Mouse (Mus musculus) limb, embryonic 15.5 days (tissue): ENCODE results near the gene Itgb8. TPM values are rescaled to one million over a fixed set of nuclear protein-coding genes. Genes with fewer than 3 reads are reported as not detected.

Experiments
- ATAC-seq: fragments of 200-750 bp; cut with Nextera tagmentation; 2 replicates; pipeline ENCODE4 v1.8.0; 2017; ENCODE audit warnings: low read depth, moderate TSS enrichment; ENCODE audit not compliant: insufficient number of reproducible peaks, low FRiP score, low TSS enrichment
- H3K27ac ChIP-seq: fragments of 300-500 bp; sonication (generic); 2 replicates; pipeline ENCODE4 v1.5.1; 2015; ENCODE audit warnings: moderate library complexity, mild to moderate bottlenecking, inconsistent platforms
- H3K27me3 ChIP-seq: fragments of 300-500 bp; sonication (generic); 2 replicates; pipeline ENCODE4 v1.6.1; 2015; ENCODE audit warnings: inconsistent platforms
- H3K36me3 ChIP-seq: fragments of 300-500 bp; sonication (generic); 2 replicates; pipeline ENCODE4 v1.6.1; 2015; ENCODE audit warnings: inconsistent platforms
- H3K4me1 ChIP-seq: fragments of 300-500 bp; sonication (generic); 2 replicates; pipeline ENCODE4 v1.6.1; 2015; ENCODE audit warnings: inconsistent platforms
- H3K4me2 ChIP-seq: fragments of 300-500 bp; sonication (generic); 2 replicates; pipeline ENCODE4 v1.6.1; 2015; ENCODE audit warnings: mild to moderate bottlenecking, inconsistent platforms
- H3K4me3 ChIP-seq: fragments of 300-500 bp; sonication (generic); 2 replicates; pipeline ENCODE4 v1.5.1; 2015; ENCODE audit warnings: mild to moderate bottlenecking, inconsistent platforms
- H3K9ac ChIP-seq: fragments of 300-500 bp; sonication (generic); 2 replicates; pipeline ENCODE4 v1.6.1; 2015; ENCODE audit warnings: inconsistent platforms
- H3K9me3 ChIP-seq: fragments of 300-500 bp; sonication (generic); 2 replicates; pipeline ENCODE4 v1.6.1; 2016; ENCODE audit warnings: inconsistent platforms
- WGBS: fragments of 180-500 bp; shearing (Covaris S2); methylation state at CpG from one replicate; pipeline ENCODE4 v1.1.7; 2015; 5-methylcytosine and 5-hydroxymethylcytosine counted together
- polyA plus RNA-seq: library from polyadenylated mRNA; unstranded; fragments of >200 nt; fragmentation: Nextera tagmentation; extraction: Ambion mirVana; gene quantifications from 2 replicates; pipeline ENCODE4 v1.2.1, GENCODE M21; 2015

Gene Itgb8
- polyA plus RNA-seq, 1 experiment from 2014 or later: 3.5 TPM

GRCm38 (mm10) chr12:119164176-119164575 is 74.4 kb downstream of the Itgb8 start:
- no peaks in the 10 kb centered on the region for H3K9me3 ChIP-seq
- H3K4me3 ChIP-seq: no peak overlapping the region
- 0 out of 2 replicates have a peak, but pooled peaks have one; percentile 63 for ATAC-seq
- peak overlapping the region; percentile 22; the same call in 1 of the 2 replicates for H3K27ac ChIP-seq
- no peaks in the 10 kb centered on the region for H3K27me3 ChIP-seq
- no peak overlapping the region for H3K9ac ChIP-seq
- H3K4me1 ChIP-seq: peaks cover 9% of the 10 kb centered on the region; the same call in 1 of the 2 replicates
- whole genome bisulfite sequencing: 26% methylated on average over 1 of the region's 1 CpGs
- no peak overlapping the region for H3K4me2 ChIP-seq
- peaks cover 6% of the 10 kb centered on the region for H3K36me3 ChIP-seq

- Histone ChIP-seq H3K4me3 (no peak overlapping the region), H3K9ac (no peak overlapping the region), H3K4me2 (no peak overlapping the region), H3K4me1 (peaks cover 7% of the 10 kb centered on the region; the same call in 1 of the 2 replicates), H3K36me3 (peaks cover 6% of the 10 kb centered on the region), H3K27ac (no peak overlapping the region), H3K27me3 (no peaks in the 10 kb centered on the region), H3K9me3 (no peaks in the 10 kb centered on the region)
- no peak for ATAC-seq
These were observed 77.8 kb downstream of the Itgb8 start for GRCm38 (mm10) chr12:119160786-119161185.

- Histone ChIP-seq H3K36me3 (peaks cover 6% of the 10 kb centered on the region), H3K4me2 (no peak overlapping the region), H3K9ac (no peak overlapping the region), H3K4me3 (no peak overlapping the region), H3K9me3 (no peaks in the 10 kb centered on the region), H3K4me1 (0 out of 2 replicates have a peak, but pooled peaks cover 2% of the 10 kb centered on the region), H3K27ac (no peak overlapping the region), H3K27me3 (no peaks in the 10 kb centered on the region)
- no peak for ATAC-seq
- 46% methylated on average over 4 of the region's 4 CpGs for WGBS
These were observed 79.2 kb downstream of the Itgb8 start for GRCm38 (mm10) chr12:119159254-119159933.

- ATAC-seq: no peak
- H3K36me3 ChIP-seq: peaks cover 3% of the 10 kb centered on the region
- no peaks in the 10 kb centered on the region for H3K9me3 ChIP-seq
- no peak overlapping the region for H3K4me3 ChIP-seq
- H3K4me2 ChIP-seq: no peak overlapping the region
- no peak overlapping the region for H3K27ac ChIP-seq
- 85% methylated on average over 2 of the region's 2 CpGs for WGBS
- H3K9ac ChIP-seq: no peak overlapping the region
- no peaks in the 10 kb centered on the region for H3K27me3 ChIP-seq
- H3K4me1 ChIP-seq: no peaks in the 10 kb centered on the region
These were observed 80.9 kb downstream of the Itgb8 start for GRCm38 (mm10) chr12:119157686-119158085.

GRCm38 (mm10) chr12:119157068-119157467 is 81.5 kb downstream of the Itgb8 start:
- no peak for ATAC-seq
- Histone ChIP-seq H3K9ac (no peak overlapping the region), H3K9me3 (no peaks in the 10 kb centered on the region), H3K27ac (no peak overlapping the region), H3K4me1 (no peaks in the 10 kb centered on the region), H3K36me3 (no peaks in the 10 kb centered on the region), H3K4me2 (no peak overlapping the region), H3K27me3 (no peaks in the 10 kb centered on the region), H3K4me3 (no peak overlapping the region)
- WGBS: 81% methylated on average over 3 of the region's 3 CpGs

- Histone ChIP-seq H3K4me2 (no peak overlapping the region), H3K9me3 (no peaks in the 10 kb centered on the region), H3K36me3 (no peaks in the 10 kb centered on the region), H3K27me3 (no peaks in the 10 kb centered on the region), H3K4me3 (no peak overlapping the region), H3K4me1 (no peaks in the 10 kb centered on the region), H3K27ac (no peak overlapping the region), H3K9ac (no peak overlapping the region)
- ATAC-seq: no peak
- WGBS: 42% methylated on average over 4 of the region's 4 CpGs
These were observed 83.0 kb downstream of the Itgb8 start for GRCm38 (mm10) chr12:119155566-119155965.

GRCm38 (mm10) chr12:119150956-119151355 is 87.6 kb downstream of the Itgb8 start:
- Histone ChIP-seq H3K4me2 (no peak overlapping the region), H3K27ac (no peak overlapping the region), H3K4me3 (no peak overlapping the region), H3K27me3 (no peaks in the 10 kb centered on the region), H3K36me3 (no peaks in the 10 kb centered on the region), H3K9ac (no peak overlapping the region), H3K9me3 (no peaks in the 10 kb centered on the region), H3K4me1 (no peaks in the 10 kb centered on the region)
- 88% methylated on average over 2 of the region's 2 CpGs for WGBS
- ATAC-seq: no peak

GRCm38 (mm10) chr12:119147753-119148152 is 90.8 kb downstream of the Itgb8 start:
- ATAC-seq: no peak
- 66% methylated on average over 3 of the region's 3 CpGs for WGBS
- Histone ChIP-seq H3K9me3 (no peaks in the 10 kb centered on the region), H3K27me3 (no peaks in the 10 kb centered on the region), H3K4me3 (no peak overlapping the region), H3K4me2 (no peak overlapping the region), H3K9ac (no peak overlapping the region), H3K36me3 (no peaks in the 10 kb centered on the region), H3K4me1 (no peaks in the 10 kb centered on the region), H3K27ac (no peak overlapping the region)

GRCm38 (mm10) chr12:119146031-119146430 is 92.6 kb downstream of the Itgb8 start:
- no peak overlapping the region for H3K9ac ChIP-seq
- no peak for ATAC-seq
- WGBS: 93% methylated on average over 1 of the region's 1 CpGs
- no peaks in the 10 kb centered on the region for H3K4me1 ChIP-seq
- H3K4me3 ChIP-seq: no peak overlapping the region
- H3K27me3 ChIP-seq: no peaks in the 10 kb centered on the region
- no peak overlapping the region for H3K4me2 ChIP-seq
- H3K9me3 ChIP-seq: no peaks in the 10 kb centered on the region
- no peaks in the 10 kb centered on the region for H3K36me3 ChIP-seq
- no peak overlapping the region for H3K27ac ChIP-seq

- no peak for ATAC-seq
- H3K4me3 ChIP-seq: no peak overlapping the region
- H3K27ac ChIP-seq: no peak overlapping the region
- WGBS: 40% methylated on average over 1 of the region's 1 CpGs
- no peaks in the 10 kb centered on the region for H3K27me3 ChIP-seq
- H3K9me3 ChIP-seq: no peaks in the 10 kb centered on the region
- H3K9ac ChIP-seq: no peak overlapping the region
- H3K36me3 ChIP-seq: no peaks in the 10 kb centered on the region
- no peak overlapping the region for H3K4me2 ChIP-seq
- no peaks in the 10 kb centered on the region for H3K4me1 ChIP-seq
These were observed 100.7 kb downstream of the Itgb8 start for GRCm38 (mm10) chr12:119137946-119138345.

- no peak for ATAC-seq
- Histone ChIP-seq H3K4me2 (no peak overlapping the region), H3K27ac (no peak overlapping the region), H3K9ac (no peak overlapping the region), H3K4me1 (no peaks in the 10 kb centered on the region), H3K36me3 (no peaks in the 10 kb centered on the region), H3K4me3 (no peak overlapping the region), H3K27me3 (no peaks in the 10 kb centered on the region), H3K9me3 (no peaks in the 10 kb centered on the region)
- WGBS: 61% methylated on average over 6 of the region's 6 CpGs
These were observed 125.0 kb downstream of the Itgb8 start for GRCm38 (mm10) chr12:119113522-119114135.

GRCm38 (mm10) chr12:119110091-119110490 is 128.5 kb downstream of the Itgb8 start:
- no peak overlapping the region for H3K4me2 ChIP-seq
- no peak overlapping the region for H3K9ac ChIP-seq
- no peak overlapping the region for H3K4me3 ChIP-seq
- no peaks in the 10 kb centered on the region for H3K36me3 ChIP-seq
- no peaks in the 10 kb centered on the region for H3K27me3 ChIP-seq
- 27% methylated on average over 2 of the region's 2 CpGs for WGBS
- no peaks in the 10 kb centered on the region for H3K9me3 ChIP-seq
- no peak overlapping the region for H3K27ac ChIP-seq
- H3K4me1 ChIP-seq: no peaks in the 10 kb centered on the region
- ATAC-seq: no peak
